Mouse (Mus musculus) megakaryocyte, adult 5-6 weeks (primary cell): Measurements from ENCODE around the gene Ms4a4a. TPM values are rescaled to one million over a fixed set of nuclear protein-coding genes. Genes with fewer than 3 reads are reported as not detected.

Experiments
- ATAC-seq: 2 replicates; pipeline ENCODE4 v1.8.0; 2016; ENCODE audit warnings: mild to moderate bottlenecking, inconsistent platforms; ENCODE audit not compliant: poor library complexity, severe bottlenecking
- total RNA-seq, 2 experiments: library from RNA; stranded (forward) in 1 of 2; stranded (reverse) in 1 of 2; fragments of 153-499, 151-499 nt in 1 of 2; fragments of 221-1000, 200-1000 nt in 1 of 2; gene quantifications; 2 replicates each; pipeline versions ENCODE4 v1.2.3 to v1.2.4; 2015 to 2017

Ms4a4a gene
- total RNA-seq, 2 experiments from 2014 or later = 7.4 to 41.7 TPM

GRCm38 (mm10) chr19:11431209-11431608 is 55.9 kb downstream of the Ms4a4a start:
- ATAC-seq = peak; percentile 99

GRCm38 (mm10) chr19:11435058-11435834 is 59.9 kb downstream of the Ms4a4a start:
- no peak for ATAC-seq

Other genes starting within 250 kb of the Ms4a4a start
- not detected in 2 replicates for gene 1700017D01Rik, start 244.6 kb upstream of the Ms4a4a start, total RNA-seq (2015)
- not detected in 2 replicates for gene 1700017D01Rik, start 244.6 kb upstream of the Ms4a4a start, total RNA-seq (2017)
- not detected in 2 replicates for gene 1700025F22Rik, start 210.2 kb upstream of the Ms4a4a start, total RNA-seq (2015)
- gene 1700025F22Rik, start 210.2 kb upstream of the Ms4a4a start, total RNA-seq (2017) = not detected in 2 replicates
- gene Ms4a13, start 178.8 kb upstream of the Ms4a4a start, total RNA-seq (2015) = not detected in 2 replicates
- not detected in 2 replicates for gene Ms4a13, start 178.8 kb upstream of the Ms4a4a start, total RNA-seq (2017)
- not detected in 2 replicates for gene Ms4a12, start 143.1 kb upstream of the Ms4a4a start, total RNA-seq (2015)
- not detected in 2 replicates for gene Ms4a12, start 143.1 kb upstream of the Ms4a4a start, total RNA-seq (2017)
- 0.07 TPM in 1 of 2 replicates, not detected in the other for gene Ms4a1, start 109.3 kb upstream of the Ms4a4a start, total RNA-seq (2015)
- gene Ms4a1, start 109.3 kb upstream of the Ms4a4a start, total RNA-seq (2017) = 0.08 and 0.18 TPM in 2 replicates
- gene Ms4a5, start 91.7 kb upstream of the Ms4a4a start, total RNA-seq (2015) = not detected in 2 replicates
- not detected in 2 replicates for gene Ms4a5, start 91.7 kb upstream of the Ms4a4a start, total RNA-seq (2017)
- 0.09 and 0.13 TPM in 2 replicates for gene Ms4a14, start 61.1 kb upstream of the Ms4a4a start, total RNA-seq (2015)
- not detected in 2 replicates for gene Ms4a14, start 61.1 kb upstream of the Ms4a4a start, total RNA-seq (2017)
- 1.7 and 3.0 TPM in 2 replicates for gene Ms4a7, start 39.4 kb upstream of the Ms4a4a start, total RNA-seq (2015)
- gene Ms4a7, start 39.4 kb upstream of the Ms4a4a start, total RNA-seq (2017) = 1.7 and 2.4 TPM in 2 replicates
- gene Ms4a4c, start 29.2 kb downstream of the Ms4a4a start, total RNA-seq (2015) = 412 and 535 TPM in 2 replicates
- 446 and 496 TPM in 2 replicates for gene Ms4a4c, start 29.2 kb downstream of the Ms4a4a start, total RNA-seq (2017)
- 53.5 and 63.3 TPM in 2 replicates for gene Ms4a4b, start 68.0 kb downstream of the Ms4a4a start, total RNA-seq (2015)
- gene Ms4a4b, start 68.0 kb downstream of the Ms4a4a start, total RNA-seq (2017) = 17.0 and 32.8 TPM in 2 replicates
- 815 and 879 TPM in 2 replicates for gene Ms4a6c, start 93.8 kb downstream of the Ms4a4a start, total RNA-seq (2015)
- gene Ms4a6c, start 93.8 kb downstream of the Ms4a4a start, total RNA-seq (2017) = 614 and 767 TPM in 2 replicates
- gene Gm8369, start 110.4 kb downstream of the Ms4a4a start, total RNA-seq (2015) = 16.9 and 21.9 TPM in 2 replicates
- 10.4 and 12.3 TPM in 2 replicates for gene Gm8369, start 110.4 kb downstream of the Ms4a4a start, total RNA-seq (2017)
- gene Ms4a6b, start 141.0 kb downstream of the Ms4a4a start, total RNA-seq (2015) = 242 and 270 TPM in 2 replicates
- gene Ms4a6b, start 141.0 kb downstream of the Ms4a4a start, total RNA-seq (2017) = 138 and 141 TPM in 2 replicates
- gene Ms4a4d, start 161.3 kb downstream of the Ms4a4a start, total RNA-seq (2015) = 0.21 and 0.54 TPM in 2 replicates
- gene Ms4a4d, start 161.3 kb downstream of the Ms4a4a start, total RNA-seq (2017) = 0.53 TPM in 1 of 2 replicates, not detected in the other
- gene Ms4a6d, start 229.3 kb downstream of the Ms4a4a start, total RNA-seq (2015) = 62.8 and 76.5 TPM in 2 replicates
- 42.6 and 51.4 TPM in 2 replicates for gene Ms4a6d, start 229.3 kb downstream of the Ms4a4a start, total RNA-seq (2017)
- 47.4 and 50.5 TPM in 2 replicates for gene Ms4a2, start 248.2 kb downstream of the Ms4a4a start, total RNA-seq (2015)
- 79.4 and 80.1 TPM in 2 replicates for gene Ms4a2, start 248.2 kb downstream of the Ms4a4a start, total RNA-seq (2017)